Mouse (Mus musculus) E14TG2a.4 (cell line): Measurements from ENCODE around the gene Dstn.

ENCODE experiments used
- CTCF ChIP-seq: conservative IDR thresholded peaks from 2 replicates; pipeline ENCODE4 v1.5.1; 2014; ENCODE audit warnings: low read length
- NANOG ChIP-seq: IDR thresholded peaks from 2 replicates; pipeline ENCODE4 v1.6.1; 2014; ENCODE audit warnings: borderline replicate concordance, low read length, mixed read lengths
- POU5F1 ChIP-seq: IDR thresholded peaks from 2 replicates; pipeline ENCODE4 v1.6.1; 2014; ENCODE audit warnings: low read length, borderline replicate concordance

- TF ChIP-seq CTCF = no peak
- TF ChIP-seq NANOG = no peak
- no peak for TF ChIP-seq POU5F1
These were observed 60.1 kb downstream of the Dstn start for GRCm38 (mm10) chr2:143975146-143975649.
